Mouse (Mus musculus) testis, adult 2 months (tissue): Measurements from ENCODE around the gene Orai3.

Source experiments
- CTCF ChIP-seq: fragments of 200-500 bp; IDR thresholded peaks from 2 replicates; pipeline ENCODE4 v1.5.1; 2012; ENCODE audit warnings: low read depth, mild to moderate bottlenecking, inconsistent platforms, low read length, moderate library complexity; ENCODE audit not compliant: control insufficient read depth, insufficient read depth, insufficient replicate concordance
- POLR2A ChIP-seq: fragments of 200-500 bp; IDR thresholded peaks from 2 replicates; pipeline ENCODE4 v1.6.1; 2012; ENCODE audit warnings: low read depth, mild to moderate bottlenecking, inconsistent platforms, low read length, moderate library complexity; ENCODE audit not compliant: control insufficient read depth

DNA sequence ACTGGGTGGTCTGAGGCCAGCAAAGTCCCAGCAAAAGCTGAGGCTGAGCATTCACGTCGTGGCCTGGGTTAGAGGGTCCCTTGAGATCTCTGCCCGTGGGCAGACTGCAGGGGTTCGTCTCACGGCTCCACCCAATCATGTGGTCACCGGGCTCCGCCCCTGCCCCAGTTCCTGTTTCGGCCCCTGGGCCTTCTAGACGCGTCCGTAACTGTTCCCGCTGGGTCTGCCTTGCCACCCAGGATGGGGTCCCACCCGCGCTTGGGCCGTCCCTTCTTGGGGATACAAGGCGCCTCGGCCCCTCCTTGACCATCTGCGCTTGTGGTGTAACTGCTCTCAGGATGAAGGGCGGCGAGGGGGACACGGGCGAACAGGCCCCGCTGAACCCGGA, at the start of gene Orai3:
- no peak for TF ChIP-seq CTCF
- TF ChIP-seq POLR2A, result peak; percentile 60
